Mouse (Mus musculus) heart, postnatal 25 days (tissue): ENCODE results near the gene Hypm. TPM values are rescaled to one million over a fixed set of nuclear protein-coding genes. Genes with fewer than 3 reads are reported as not detected.

Experiments
- DNase-seq: peaks from one replicate; pipeline ENCODE4 v3.0.0; 2022; ENCODE audit warnings: low spot score
- intact Hi-C: fragments of 180-260 bp; cut with DNase I; formaldehyde crosslinking; loops from one replicate; pipeline ENCODE4 v1.15.1; 2025
- total RNA-seq, 2 experiments: library from RNA; stranded (reverse); gene quantifications; 2 replicates each; pipeline ENCODE4 v1.2.3; 2021

The Hypm gene
- not detected for total RNA-seq

DNA sequence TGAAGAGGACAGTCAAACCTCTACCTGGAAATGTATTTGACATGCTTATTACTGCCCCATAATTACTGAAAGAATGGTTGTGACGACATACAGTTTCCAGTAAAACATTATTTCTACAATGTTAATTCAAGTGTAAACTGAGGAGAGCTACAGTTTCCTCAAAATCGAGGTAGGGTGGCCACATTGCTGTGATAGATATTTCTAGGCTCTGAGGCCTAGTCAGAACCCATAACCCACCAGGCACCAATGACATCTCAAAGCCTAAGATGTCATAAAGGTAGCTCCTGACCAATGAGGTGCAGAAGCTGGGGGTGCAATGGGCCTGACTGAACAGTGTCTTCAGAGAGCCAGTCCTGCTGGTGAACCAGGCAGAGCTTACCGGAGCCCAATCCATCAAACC, at the start of gene Hypm:
Gene Hypm (plus strand): TSS at position 301 of the 400 bp plus-strand sequence.
- no peak for DNase-seq
- intact Hi-C loops, result no loop called here

DNA sequence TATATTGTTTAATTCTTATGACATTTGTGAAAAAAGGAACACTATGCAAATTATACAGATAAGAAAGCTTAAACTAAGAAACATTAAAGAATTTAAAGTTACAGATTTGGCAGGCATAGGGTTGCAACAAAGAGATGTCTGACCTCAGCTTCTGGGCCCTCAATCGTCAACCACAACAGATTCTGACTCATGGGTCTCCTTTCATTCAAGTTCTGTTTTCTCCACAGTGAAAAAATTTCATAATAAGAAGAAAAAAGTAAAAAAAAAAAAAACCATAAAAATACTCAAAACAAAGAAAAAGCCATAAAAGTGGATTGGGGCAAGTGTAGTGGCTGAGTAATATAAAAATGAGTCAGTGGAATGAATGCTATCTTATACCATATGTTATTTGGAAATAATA, 36.6 kb upstream of the Hypm start:
- intact Hi-C loops, result no loop called here
- DNase-seq, result no peak

DNA sequence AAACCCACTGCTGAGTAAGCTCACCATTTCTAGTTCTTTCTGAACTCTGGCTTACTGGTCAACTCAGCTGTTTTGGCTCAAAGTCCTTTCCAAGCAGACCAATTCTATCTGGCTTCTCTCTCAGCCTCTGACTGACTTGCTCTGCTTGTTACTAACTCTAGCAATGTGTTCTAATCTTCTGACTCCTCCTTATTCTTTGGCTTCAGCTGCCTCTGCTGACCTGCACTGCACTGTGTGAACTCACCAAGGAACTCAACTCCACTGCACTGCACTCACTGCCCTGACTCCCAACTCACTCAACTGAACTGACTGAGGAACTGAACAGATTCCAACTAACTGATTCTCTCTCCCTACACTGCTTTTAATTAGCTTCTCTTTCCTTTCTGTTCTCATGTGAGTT, 34.3 kb upstream of the Hypm start:
- no peak for DNase-seq
- intact Hi-C loops, result no loop called here

DNA sequence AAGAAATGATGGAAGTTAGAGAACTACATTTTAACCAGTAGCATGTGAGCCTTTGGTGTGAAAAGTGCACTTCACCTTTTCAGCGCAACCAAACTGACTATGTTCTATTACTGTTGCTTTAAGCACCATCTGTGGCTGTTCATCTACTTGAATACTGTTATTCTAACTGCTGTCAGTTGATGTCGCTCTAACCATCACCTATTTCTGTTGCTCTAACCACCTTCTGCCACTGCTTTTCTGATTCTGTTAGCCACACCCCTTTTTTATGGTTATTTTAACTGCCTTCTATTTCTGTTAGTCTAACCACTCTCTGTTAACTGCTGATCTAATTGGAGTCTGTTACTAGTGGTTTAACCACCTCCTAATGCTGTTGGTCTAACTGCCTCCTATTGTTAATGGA, 11.9 kb upstream of the Hypm start:
- intact Hi-C loops, result no loop called here

DNA sequence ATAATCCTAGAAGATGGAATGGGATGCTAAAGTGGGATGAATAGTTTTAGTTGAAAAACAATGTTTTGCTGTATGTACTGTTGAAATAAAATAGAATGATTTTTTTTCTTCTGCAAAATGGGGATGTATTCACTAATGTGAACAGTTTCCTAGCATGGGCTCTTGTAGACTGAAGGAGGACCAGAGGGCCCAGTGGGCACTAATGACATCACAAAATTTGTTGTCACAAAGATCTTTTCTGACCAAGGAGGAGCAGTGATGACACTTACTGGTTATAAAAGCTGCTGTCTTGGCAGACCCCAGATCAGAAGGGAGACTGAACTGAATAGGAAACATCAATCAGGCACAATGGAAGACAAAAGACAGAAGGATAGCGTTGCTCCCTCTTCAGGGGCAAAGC, 2.7 kb downstream of the Hypm start, which contains the start of gene H2al3:
Gene H2al3 (plus strand): TSS at position 301 of the 400 bp plus-strand sequence.
- intact Hi-C loops, result no loop called here
- DNase-seq, result no peak

More for the DNA sequence above, 11.9 kb upstream of the Hypm start:
- no peak for DNase-seq

DNA sequence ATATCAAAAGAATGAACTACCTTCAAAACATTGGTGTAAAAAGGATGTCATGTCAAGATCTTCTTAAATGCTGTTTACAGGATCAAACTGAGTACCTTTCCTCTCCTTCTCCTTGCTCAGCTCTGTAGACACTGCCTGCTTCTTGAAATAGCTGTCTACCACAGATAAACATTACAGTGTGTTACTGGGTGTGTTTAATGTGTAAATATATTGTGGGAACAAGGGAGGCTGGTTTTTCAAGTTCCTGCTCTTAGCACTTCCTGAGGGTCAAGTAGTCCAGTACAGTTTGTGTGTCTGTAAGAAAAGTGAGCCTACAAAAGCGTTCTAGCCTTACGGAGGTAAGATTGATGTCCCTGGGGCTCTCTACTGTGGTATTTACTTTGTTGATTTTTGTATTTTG, 15.1 kb downstream of the Hypm start:
- DNase-seq, result no peak
- intact Hi-C loops, result no loop called here

DNA sequence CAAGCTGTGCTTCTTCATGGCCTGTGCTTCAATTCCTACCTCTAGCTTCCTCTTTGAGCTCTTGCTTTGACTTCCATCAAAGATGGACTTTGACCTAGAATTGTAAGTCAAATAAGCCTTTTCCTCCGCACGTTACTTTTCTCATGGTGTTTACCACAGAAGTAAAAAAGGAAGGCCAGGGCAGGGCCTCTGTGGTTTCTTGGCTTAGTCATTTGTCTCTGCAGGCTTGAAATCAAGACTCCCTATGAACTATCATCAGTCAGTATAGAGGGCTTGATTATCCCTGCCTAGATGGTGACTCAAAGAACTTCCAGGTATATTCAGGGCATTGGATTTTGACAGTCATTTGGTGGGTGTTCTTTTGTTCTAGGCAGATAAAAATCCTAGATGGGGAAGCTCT, 28.8 kb downstream of the Hypm start:
- intact Hi-C loops, result no loop called here
- DNase-seq, result no peak

DNA sequence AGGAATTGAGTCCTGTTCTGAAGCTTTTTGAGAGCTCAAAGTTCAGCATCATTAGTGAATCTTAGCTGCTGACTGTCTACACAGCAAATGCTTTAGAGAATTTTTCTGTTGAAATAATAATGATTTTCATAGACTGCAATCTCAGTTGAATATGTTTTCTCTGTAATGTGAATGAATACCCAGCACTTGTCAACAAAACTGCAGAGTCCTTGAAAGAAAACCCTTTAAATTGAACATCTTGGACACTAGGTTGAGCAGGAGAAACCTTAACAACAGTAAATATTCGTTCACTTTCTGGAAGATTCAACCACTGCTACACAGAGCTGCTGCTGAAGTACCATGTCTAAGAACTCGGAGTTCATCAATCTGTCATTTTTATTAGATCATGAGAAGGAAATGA, 38.6 kb downstream of the Hypm start, which contains the start of gene Sytl5:
Gene Sytl5 (plus strand): TSS at position 301 of the 400 bp plus-strand sequence.
- intact Hi-C loops, result no loop called here
- DNase-seq, result no peak

Other genes with a start within 250 kb of the Hypm start
- gene Dynlt3, start 183.9 kb upstream of the Hypm start, total RNA-seq, result 10 to 100 TPM; 47.2 to 55.2 TPM
- not detected for gene H2al3, start 2.8 kb downstream of the Hypm start, total RNA-seq
- gene Sytl5, start 38.7 kb downstream of the Hypm start, total RNA-seq, result under 1 TPM; 0.31 to 0.45 TPM